Mouse (Mus musculus): ENCODE results near the gene Il2.

Il2 gene

GRCm38 (mm10) chr3:37125655-37126054, at the start of gene Il2:
Gene Il2, minus strand, starts transcription at chr3:37125959.
- no peak for DNase-seq (ENCODE audit: extremely low spot score)

- no peak for DNase-seq (ENCODE audit: extremely low spot score)
Observed at GRCm38 (mm10) chr3:37174711-37175572, 49.2 kb upstream of the Il2 start.

- no peak for DNase-seq (ENCODE audit: extremely low spot score)
Observed at GRCm38 (mm10) chr3:37173285-37173684, 47.5 kb upstream of the Il2 start.

- no peak for DNase-seq (ENCODE audit: extremely low spot score)
Observed at GRCm38 (mm10) chr3:37169283-37169682, 43.5 kb upstream of the Il2 start.

- DNase-seq (ENCODE audit: extremely low spot score), result no peak
Observed at GRCm38 (mm10) chr3:37161096-37161495, 35.3 kb upstream of the Il2 start.

GRCm38 (mm10) chr3:37158246-37158645, 32.5 kb upstream of the Il2 start:
- DNase-seq (ENCODE audit: extremely low spot score), result no peak

- no peak for DNase-seq (ENCODE audit: extremely low spot score)
Observed at GRCm38 (mm10) chr3:37157082-37157481, 31.3 kb upstream of the Il2 start.

- DNase-seq (ENCODE audit: extremely low spot score), result no peak
Observed at GRCm38 (mm10) chr3:37154396-37154795, 28.6 kb upstream of the Il2 start.

GRCm38 (mm10) chr3:37153004-37153403, 27.2 kb upstream of the Il2 start:
- DNase-seq (ENCODE audit: extremely low spot score), result no peak

- no peak for DNase-seq (ENCODE audit: extremely low spot score)
Observed at GRCm38 (mm10) chr3:37152274-37152673, 26.5 kb upstream of the Il2 start.

- no peak for DNase-seq (ENCODE audit: extremely low spot score)
Observed at GRCm38 (mm10) chr3:37146810-37147209, 21.1 kb upstream of the Il2 start.

- no peak for DNase-seq (ENCODE audit: extremely low spot score)
Observed at GRCm38 (mm10) chr3:37146406-37146805, 20.6 kb upstream of the Il2 start.

GRCm38 (mm10) chr3:37144979-37145378, 19.2 kb upstream of the Il2 start:
- DNase-seq (ENCODE audit: extremely low spot score), result no peak

GRCm38 (mm10) chr3:37141827-37142226, 16.1 kb upstream of the Il2 start:
- DNase-seq (ENCODE audit: extremely low spot score), result no peak

GRCm38 (mm10) chr3:37140168-37140906, 14.6 kb upstream of the Il2 start:
- no peak for DNase-seq (ENCODE audit: extremely low spot score)

GRCm38 (mm10) chr3:37139192-37139591, 13.4 kb upstream of the Il2 start:
- DNase-seq (ENCODE audit: extremely low spot score), result no peak

- no peak for DNase-seq (ENCODE audit: extremely low spot score)
Observed at GRCm38 (mm10) chr3:37137231-37137630, 11.5 kb upstream of the Il2 start.

GRCm38 (mm10) chr3:37129063-37129462, 3.3 kb upstream of the Il2 start:
- no peak for DNase-seq (ENCODE audit: extremely low spot score)

- no peak for DNase-seq (ENCODE audit: extremely low spot score)
Observed at GRCm38 (mm10) chr3:37128269-37128668, 2.5 kb upstream of the Il2 start.

GRCm38 (mm10) chr3:37126162-37126561, 403 bp upstream of the Il2 start:
- DNase-seq (ENCODE audit: extremely low spot score), result no peak

GRCm38 (mm10) chr3:37090721-37091120, 35.0 kb downstream of the Il2 start:
- DNase-seq (ENCODE audit: extremely low spot score), result no peak

GRCm38 (mm10) chr3:37084860-37085259, 40.9 kb downstream of the Il2 start:
- DNase-seq (ENCODE audit: extremely low spot score), result no peak

GRCm38 (mm10) chr3:37073211-37073610, 52.5 kb downstream of the Il2 start:
- no peak for DNase-seq (ENCODE audit: extremely low spot score)
